Mouse (Mus musculus) spleen, postnatal 36 days (tissue): ENCODE data around the gene Rbm18.

Experiments
- DNase-seq, 2 experiments: peaks; one replicate each; pipeline ENCODE4 v3.0.0; 2022; ENCODE audit warnings: low spot score in 2 of 2, mixed read lengths in 1 of 2

Gene Rbm18

DNA sequence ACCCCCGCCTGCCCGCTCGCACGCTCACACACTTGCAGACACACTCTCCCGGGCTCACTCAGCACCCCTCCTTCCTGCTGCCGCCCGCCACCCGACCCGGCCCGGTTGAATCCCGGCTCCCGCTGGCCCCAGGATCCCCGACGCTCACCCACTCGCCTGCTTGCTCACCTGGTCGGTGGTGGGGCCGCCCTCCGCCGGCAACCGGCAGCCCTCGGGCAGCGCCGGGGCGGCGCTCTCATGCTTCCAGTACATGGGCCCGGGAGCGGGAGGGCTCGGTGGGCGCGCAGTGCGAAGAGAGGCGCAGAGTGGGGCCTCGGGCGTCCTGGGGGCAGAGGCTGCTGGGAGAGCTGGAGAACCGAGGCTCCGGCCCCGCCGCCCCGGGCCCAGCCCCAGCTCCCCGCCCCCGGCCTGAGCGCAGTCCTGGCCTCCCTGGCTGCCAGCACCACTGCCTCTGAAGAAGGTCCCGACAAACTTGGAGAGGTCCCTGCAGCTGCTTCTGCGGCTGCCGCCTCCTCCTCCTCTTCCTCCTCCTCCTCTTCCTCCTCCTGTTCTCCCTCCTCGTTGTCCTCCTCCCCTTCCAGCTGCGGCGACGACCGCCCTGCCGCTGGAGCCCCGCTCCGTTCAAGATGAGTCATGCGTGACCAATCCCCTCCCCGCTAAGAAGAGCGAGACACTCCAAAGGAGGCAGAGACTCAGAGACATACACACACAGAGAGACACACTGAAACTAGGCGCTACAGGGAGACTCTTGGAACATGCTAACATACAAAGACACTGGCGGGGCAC, 31.4 kb downstream of the Rbm18 start, which contains the start of gene Lhx6:
Gene Lhx6 (minus strand): TSS at position 453 of the 786 bp plus-strand sequence.
- DNase-seq, result no peak

DNA sequence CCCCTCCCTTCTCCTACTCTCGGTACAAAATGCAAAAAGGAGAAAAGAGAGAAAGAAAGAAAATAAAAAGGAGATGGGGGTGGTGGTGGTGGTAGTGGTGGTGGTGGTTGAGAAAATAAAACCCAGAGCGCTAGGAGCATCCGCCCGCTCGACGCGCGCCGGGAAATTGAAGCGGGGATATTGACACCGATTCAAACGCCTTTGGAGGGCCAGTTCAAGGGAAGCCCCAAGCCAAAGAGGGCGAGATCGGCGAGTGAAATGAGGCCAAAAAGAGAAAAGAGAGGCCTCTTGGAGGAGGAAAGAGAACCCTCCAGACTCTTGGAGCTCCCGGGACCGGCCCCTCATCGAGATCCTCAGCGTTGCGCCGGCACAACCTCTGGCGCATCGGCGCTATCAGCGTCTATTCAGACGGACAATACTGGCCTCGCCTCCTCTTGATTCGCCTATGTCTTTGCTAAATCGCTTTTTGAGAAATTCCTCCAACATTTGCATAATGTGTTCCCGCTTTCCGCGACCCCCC, 32.1 kb downstream of the Rbm18 start:
- no peak for DNase-seq

GRCm38 (mm10) chr2:36103555-36104367, 32.8 kb downstream of the Rbm18 start:
- DNase-seq, result no peak

DNA sequence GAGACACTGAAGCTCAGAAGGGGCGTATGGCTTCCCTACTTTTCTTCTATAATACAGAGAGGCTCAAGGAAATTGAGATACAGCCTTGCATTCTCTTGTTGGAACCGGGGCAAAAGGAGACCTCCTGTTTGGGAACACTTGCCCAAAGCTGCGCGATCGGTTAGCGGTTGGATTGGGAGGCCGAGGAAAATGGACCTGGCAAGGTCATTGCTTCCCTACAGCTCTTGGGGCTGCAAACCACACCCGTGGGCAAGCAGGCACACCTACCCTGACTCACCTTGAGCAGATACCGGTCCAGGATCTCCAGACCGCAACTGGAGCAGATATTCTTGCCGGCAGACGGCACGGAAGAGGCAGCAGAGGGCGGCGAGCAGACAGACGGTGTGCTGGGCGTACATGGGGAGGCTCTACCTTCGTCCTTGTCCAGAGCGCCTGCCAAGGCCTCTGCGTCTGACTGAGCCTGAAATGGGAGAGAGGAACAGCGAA, 33.5 kb downstream of the Rbm18 start:
- DNase-seq, result no peak

DNA sequence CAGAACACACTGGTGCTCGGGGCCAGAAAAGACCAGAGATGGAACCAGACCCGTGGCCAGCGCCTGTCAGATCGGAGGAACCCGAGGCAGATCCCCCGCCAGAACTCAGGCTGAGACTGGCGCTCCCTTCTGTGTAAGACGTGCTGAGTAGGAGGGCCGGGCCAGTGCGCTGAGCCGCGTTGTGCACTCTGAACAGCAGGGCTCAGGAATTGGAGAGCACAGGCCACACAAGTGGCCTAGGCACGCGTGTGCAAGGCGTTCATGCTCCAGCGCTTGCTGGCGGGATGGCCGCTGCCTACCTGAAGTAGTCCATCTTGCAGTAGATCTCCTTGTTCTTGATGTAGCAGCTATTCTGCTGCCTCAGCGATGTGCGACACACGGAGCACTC, 34.0 kb downstream of the Rbm18 start:
- DNase-seq, result no peak

GRCm38 (mm10) chr2:36101866-36102558, 34.6 kb downstream of the Rbm18 start:
- no peak for DNase-seq

DNA sequence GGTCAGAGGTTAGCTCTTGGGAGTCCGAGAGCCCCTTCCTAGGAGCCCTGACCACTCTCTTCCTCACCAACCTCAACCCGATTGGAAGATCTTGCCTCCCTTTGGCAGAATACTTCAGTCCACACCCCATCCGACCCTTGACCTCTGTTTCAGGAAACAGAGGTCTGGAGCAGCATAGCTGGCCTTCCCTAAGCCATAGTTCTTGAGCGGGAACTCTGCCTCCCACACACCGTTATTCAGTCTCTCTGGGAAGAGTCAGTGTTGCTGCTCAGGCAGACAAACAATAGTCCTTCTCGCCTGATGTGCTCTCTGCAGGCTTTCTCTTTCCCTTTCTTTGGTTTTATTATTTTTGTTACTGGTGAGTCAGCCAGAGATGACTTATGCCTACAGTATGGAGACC, 36.8 kb downstream of the Rbm18 start:
- DNase-seq, result no peak

DNA sequence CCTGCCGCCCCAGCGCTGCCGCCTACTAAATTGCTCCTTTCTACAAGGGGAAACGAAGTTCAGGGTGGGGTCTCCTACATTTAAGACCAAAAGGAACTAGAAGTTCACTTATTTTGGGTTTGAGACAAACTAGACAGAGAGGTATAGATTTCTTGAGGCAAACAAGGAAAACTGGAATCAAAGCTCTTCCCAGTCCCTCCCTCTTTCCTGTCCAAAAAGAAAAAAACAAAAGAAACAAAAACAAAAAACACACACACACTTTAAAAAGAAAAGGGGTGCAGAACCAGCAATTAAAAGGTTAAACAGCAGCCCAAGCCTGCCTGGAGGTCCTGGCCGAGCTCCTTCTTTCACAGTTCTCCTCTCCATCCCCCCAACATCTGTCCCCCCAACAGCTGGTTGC, 38.6 kb downstream of the Rbm18 start:
- no peak for DNase-seq

- DNase-seq, result no peak
Observed at GRCm38 (mm10) chr2:36097129-36097815, 39.3 kb downstream of the Rbm18 start.

DNA sequence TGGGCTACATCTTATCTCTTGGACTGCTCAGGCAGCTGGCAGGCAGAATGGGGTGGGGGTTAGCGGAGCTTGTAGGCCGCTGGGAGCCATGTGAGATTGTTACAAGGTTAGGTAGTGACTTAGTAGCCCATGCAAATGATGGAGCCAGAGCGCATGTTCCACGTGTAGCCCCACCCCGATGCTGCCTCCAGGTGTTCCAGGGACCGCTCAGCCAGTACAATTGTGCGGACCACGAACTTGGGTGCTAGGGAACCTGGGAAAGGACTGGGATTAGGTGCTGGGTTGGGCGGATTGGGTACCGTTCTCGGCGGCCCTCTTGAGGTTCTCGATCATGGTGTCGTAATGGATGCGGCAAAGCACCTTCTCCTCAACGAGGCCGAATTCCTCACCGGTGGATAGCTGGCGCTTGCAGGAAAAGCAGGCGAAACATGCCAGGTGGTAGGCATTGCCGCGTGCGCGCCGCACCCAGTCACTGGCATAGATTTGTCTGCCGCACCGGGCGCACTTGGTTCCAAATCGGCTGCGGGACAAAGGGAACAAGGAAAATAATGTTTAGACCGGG, 42.6 kb downstream of the Rbm18 start:
- no peak for DNase-seq

- DNase-seq, result no peak
Observed at GRCm38 (mm10) chr2:36093301-36093700, 43.3 kb downstream of the Rbm18 start.

GRCm38 (mm10) chr2:36092748-36093147, 43.8 kb downstream of the Rbm18 start:
- DNase-seq, result no peak

DNA sequence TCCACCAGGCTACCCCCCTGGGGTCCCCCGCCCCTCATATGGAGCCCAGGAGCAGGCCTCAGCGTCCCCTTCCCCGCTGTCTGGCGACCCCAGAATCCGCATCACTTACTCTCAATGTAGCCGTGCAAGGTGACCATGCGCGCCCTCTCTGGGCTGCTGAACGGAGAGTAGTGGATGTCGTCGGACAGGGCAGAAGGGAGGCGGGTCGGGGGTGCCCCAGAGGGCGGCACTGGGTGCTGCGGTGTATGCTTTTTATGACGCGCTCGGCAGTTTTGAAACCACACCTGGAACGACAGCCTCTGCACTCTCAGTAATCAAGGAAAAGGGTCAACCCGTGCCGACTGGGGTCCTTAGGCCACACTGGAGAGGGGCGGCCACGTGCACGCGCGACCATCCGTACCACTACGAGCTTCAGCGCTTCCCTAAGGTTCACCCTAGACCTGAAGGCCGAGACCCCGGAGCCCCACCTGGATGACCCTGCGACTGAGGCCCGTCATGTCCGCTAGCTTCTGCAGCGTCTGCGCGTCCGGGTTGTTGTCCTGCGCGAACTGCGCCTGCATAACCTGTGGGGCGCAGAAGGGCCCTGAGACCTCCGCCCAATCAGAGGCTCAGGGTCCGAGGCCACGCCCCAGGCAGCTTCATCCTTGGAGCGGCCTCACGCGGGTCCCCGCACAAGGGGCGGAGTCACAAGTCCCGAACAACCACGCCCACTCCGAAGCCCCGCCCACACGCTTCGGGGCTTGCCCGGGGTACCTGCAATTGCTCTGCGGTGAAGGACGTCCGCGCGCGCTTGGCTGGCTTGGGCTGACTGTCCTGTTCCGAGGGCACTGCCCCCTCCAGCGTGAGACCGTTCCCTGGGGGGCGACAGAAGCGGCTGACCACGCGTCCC, 45.5 kb downstream of the Rbm18 start:
- peak; percentile 33 to 41 for DNase-seq

GRCm38 (mm10) chr2:36089190-36089589, 47.4 kb downstream of the Rbm18 start:
- DNase-seq, result no peak

DNA sequence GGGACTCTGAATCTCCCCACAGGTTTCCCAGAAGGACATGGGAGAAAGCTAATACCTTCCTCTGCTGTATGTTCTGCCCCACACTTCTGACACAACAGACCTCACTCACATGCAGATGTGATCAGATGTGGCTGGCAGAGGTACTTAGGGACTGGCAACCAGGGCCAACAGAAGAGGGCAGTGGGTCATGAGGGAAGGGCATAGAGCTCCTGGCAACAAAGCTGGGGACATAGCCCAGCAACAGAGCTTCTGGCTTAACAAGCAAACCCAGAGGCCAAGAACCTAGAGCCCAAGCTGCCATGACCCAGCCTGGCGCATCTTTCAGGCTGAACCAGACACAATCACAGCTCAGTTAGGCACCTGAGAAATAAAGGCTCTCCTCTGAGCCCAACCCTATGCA, 51.5 kb downstream of the Rbm18 start:
- no peak for DNase-seq

DNA sequence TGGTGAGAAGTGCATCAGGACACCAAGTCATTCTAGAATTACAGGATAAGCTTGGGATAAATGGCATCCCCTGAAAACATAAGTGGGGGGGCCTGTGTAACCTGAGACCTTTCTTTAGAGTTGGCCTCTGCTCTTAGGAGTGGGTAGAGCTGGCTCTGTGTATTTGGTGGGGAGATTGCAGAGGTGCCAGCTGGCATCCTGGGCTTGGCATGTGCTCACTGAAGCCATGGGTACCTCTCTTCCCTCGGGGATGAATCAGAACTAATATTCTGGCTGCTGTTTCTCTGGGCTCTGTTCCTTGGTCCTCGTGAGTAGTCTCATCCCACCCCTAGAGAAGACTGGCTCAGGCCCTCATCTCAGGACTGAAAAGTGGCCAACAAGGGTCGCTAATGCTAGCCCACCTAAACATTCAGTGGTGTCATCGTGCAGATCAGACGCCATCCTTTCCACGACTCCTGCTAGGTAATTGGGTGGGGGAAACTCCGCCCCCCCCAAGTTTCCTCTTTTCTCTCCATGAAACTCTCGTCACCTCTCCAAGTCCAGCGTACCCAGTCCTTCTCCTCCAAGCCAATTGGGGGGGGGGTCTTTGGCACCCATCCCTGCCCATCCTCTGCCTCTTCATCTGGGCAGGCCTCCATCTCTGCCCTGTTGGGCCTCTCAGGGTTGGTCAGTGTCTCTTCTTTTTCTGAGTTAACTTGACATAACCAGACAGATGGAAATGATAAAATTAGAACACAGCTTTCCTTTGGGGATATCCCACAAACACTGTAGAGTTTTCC, 53.6 kb downstream of the Rbm18 start:
- no peak for DNase-seq

DNA sequence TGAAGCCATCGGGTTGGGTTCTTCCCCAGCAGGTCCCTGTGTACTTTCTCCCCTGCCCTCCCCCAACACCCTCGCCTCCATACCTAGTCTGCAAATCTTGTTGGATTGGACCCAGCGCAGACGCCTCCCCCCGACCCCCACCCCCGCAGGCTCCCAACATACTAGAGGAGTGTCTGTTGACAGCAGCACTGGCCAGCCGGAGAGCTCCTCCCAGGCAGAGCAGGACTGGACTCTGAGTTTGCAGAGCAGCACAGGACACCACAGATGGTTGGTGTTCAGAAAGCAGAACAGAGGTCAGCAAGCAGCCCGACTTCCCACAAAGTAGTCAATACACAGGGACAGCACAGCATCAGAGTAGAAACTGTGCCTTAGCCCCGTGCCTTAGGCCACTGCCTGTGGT, 55.1 kb downstream of the Rbm18 start:
- DNase-seq, result no peak

- no peak for DNase-seq
Observed at GRCm38 (mm10) chr2:36077160-36077761, 59.3 kb downstream of the Rbm18 start.

- no peak for DNase-seq
Observed at GRCm38 (mm10) chr2:36075210-36075609, 61.4 kb downstream of the Rbm18 start.
